Mouse (Mus musculus) megakaryocyte, adult 5-6 weeks (primary cell): ENCODE data around the gene Rrm1. TPM values are rescaled to one million over a fixed set of nuclear protein-coding genes. Genes with fewer than 3 reads are reported as not detected.
"Not testable (repeated sequence)": the region's sequence is repeated elsewhere in the genome, so short reads cannot be mapped to it uniquely, and the experiment has no call there.

Experiments used
- ATAC-seq: 2 replicates; pipeline ENCODE4 v1.8.0; 2016; ENCODE audit warnings: mild to moderate bottlenecking, inconsistent platforms; ENCODE audit not compliant: poor library complexity, severe bottlenecking
- total RNA-seq, 2 experiments: library from RNA; stranded (forward) in 1 of 2; stranded (reverse) in 1 of 2; fragments of 153-499, 151-499 nt in 1 of 2; fragments of 221-1000, 200-1000 nt in 1 of 2; gene quantifications; 2 replicates each; pipeline versions ENCODE4 v1.2.3 to v1.2.4; 2015 to 2017

The Rrm1 gene
- total RNA-seq, 2 experiments from 2014 or later, result 161 to 515 TPM

DNA sequence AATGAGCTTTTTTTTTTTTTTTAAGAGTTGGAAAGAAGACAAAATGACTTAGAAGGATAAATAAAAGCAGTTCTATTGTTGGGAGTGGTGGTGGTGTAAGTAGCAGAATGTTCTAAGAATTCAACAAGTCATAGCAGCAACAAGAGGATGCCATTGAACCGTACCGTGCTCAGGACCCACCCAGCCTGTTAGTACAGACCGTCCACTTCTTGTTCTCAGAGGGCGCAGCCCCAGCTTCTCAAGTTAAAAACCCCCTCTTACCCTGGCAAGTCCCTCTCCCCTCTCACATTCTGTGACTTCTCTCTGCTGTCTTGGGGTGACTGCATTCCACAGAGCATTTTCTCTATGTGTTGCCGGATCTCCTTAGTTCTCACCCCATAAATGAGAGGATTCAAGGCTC, 35.1 kb downstream of the Rrm1 start:
- no peak for ATAC-seq

DNA sequence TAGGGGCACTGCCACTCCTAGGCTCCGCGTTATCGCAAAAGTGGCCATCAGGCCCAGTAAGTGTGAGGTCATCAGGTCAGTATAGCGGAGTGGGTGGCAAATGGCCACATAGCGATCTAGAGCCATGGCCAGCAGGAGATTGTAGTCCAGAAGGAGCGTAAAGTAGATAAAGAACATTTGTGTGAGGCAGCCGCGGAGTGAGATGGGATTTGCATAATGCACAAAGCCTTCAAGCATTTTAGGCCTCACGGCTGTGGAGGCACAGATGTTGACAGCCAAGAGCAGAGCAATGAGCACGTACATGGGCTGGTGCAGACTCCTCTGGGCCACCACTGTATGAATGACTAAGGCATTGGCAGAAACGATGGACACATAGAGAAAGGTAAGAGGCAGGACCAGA, 35.9 kb downstream of the Rrm1 start:
- ATAC-seq, result no peak

DNA sequence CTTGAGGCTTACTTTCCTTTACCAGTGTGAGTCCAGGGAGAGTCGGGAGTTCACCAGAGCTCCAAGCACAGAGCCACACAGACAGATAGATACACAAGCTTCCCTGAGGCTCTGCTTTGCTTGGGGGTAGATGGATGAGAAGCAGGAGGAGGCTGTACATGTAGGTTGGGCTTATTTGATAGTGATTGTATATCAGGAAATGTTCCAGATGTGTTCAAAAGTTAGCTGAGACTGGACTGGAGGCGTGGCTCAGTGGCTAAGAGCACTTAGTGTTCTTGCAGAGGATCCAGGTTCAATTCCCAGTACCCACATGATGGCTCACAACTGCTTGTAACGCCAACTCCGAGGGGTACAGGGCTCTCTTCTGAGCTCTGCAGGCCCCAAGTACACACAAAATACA, 36.9 kb downstream of the Rrm1 start:
- no peak for ATAC-seq

DNA sequence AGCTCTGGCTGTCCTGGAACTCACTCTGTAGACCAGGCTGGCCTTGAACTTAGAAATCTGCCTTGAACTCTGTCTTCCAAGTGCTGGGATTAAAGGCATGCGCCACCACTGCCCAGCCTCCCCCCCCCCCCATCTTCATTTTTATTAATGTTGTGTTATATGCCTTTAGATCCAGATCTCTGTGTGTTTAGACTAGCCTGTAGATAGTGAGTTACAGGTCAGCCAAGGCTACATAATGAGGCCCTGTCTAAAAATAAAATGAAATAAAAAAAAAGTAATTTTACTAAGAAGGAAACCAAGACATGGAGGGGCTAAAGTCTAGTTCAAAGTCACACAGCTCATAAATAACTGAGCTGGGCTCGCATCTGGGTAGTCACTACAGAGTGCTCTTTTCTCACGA, 37.4 kb downstream of the Rrm1 start:
- ATAC-seq, result no peak

DNA sequence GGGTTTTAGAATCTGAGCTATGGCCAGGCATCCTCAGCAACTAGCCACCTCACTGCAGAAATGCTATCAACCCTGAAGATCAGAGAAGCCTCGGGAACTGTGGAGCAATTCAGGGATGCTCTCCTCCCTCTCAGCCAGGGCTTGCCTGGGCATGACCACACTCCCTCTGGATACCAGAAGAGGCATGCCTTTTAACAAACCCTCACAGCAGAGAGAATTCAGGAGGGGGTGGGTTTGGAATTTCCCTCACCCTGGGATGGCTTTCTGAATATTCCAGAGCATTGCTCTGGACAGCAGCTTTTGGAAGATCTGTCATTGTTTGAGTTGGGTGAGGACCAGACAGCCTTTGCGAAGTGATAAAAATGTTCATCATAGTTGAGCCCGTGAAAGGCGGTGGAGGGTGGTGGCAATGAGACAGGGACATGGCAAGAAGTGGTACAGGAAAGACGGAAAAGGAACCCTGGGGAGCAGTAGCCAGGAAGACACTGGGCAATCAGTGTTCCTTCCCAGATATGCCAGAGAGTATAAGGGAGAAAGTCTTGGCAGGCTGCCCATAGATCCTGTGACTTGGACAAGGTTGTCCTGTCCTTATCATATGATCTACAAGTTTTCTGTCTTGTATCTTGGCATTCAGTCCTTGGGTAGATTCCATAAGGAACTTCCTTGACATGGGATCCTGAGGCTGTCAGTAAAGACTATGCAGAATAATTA, 38.0 kb downstream of the Rrm1 start:
- ATAC-seq, result no peak

DNA sequence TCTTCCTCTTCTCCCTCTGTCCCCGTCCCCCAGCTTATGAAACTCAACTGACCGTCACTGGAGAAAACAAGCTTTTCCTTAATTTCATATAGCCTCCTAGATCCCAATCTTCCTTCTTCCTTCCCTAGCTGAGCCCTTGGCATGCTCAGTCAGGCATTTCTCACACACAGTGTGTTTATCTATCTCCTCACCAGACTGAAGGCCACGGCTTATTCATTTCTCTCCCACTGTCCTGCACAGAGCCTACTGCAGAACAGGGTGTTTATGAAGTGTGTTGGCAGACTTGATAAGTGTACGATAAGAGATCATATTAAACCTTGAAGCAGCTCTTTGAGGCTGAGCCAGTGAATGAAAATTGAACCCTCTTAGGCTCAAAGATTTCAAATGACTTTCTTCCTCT, 39.3 kb downstream of the Rrm1 start:
- no peak for ATAC-seq

DNA sequence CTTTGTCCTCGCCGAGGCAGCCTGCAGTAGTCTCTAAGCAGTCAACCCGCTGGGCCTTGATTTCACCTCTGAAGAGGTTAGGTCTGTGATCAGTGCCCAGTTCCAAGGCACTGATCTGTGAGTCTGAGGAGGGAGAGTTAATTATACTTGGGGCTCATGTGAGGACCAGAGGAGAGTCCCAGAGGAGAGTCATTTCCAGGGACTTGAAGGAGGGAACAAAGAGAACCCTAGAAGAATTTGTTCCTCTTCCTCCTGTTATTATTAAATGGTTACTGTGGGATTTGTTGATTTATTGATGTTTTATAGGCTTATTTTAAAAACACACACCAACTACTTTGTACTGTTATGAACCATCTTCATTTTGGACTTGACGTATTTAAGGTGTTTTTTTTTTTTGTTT, 40.1 kb downstream of the Rrm1 start, which contains the start of gene Olfr543:
Gene Olfr543 (minus strand): TSS at position 101 of the 400 bp plus-strand sequence.
- ATAC-seq, result no peak

DNA sequence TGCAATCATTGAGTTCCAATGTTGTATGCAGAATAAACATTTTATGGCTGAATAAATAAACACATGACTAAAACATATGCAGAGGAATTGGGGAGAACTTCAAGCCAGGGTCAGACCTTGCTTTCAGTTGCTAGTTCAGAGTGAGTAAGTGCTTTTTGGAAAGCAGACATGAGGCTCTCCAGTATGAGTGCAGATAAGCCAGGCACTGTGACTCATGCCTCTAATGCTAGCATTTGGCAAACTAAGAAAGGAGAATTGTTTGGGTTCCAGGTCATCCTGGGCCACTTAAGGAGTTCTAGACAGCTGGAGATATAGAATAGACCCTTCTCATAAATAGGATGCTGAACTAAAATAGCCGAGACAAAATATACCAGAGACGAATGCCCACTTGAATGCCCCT, 42.2 kb downstream of the Rrm1 start:
- no peak for ATAC-seq

DNA sequence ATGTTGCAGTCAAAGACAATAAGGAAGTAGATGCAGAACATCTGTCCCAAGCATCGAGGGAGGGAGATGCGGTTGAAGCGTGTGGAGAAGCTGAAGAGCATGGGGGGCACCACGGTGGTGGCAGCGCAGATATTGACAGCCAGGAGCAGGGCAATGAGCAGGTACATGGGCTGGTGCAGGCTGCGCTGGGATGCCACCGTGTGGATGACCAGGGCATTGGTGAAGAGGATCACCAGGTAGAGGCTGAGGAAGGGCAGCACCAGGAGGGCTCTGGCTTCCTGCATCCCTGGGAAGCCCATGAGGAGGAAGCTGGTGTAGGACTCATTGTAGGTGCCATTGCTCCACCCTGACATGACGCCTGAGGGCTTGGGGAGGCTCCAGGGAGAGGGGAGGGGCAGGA, 43.3 kb downstream of the Rrm1 start:
- ATAC-seq, result not testable (repeated sequence)

DNA sequence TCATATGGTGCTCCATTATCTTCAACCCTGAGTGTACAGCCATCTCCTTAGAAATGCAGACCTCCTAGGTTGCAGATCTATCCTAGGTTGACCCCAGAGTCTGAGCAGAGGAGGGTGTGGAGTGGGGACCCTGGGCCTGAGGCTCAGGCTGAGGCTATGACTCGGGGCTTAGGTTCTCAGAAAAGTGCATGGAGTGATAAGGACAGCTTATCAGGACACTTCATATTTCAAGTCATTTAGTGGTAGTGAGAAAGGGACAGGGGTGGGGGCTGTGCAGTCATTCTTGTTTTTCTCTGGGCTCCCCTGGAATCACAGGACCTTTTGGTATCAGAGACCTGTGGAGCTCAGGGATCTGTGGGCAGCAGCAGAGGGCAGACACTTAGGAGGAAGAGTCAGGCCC, 44.6 kb downstream of the Rrm1 start:
- ATAC-seq, result no peak

DNA sequence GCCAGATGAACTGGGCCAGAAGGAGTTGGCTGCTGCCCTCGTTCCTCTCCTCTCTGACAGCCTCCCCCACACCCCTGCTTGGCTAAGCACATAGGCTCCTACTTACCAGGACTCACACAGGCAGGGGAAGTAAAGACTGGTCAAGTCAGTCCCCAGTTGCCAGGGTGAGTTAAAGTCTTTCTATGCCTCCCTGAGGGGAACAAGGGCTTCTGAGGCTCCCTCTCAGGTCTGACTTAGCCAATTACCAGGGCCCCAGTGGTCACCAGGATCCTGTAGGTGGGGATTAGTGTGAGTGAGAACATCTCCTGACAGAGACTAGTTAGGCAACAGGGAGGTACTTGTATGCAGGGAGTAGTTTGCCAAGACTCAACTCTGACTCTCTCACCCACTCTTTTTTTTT, 46.7 kb downstream of the Rrm1 start, which contains the start of gene Olfr544:
Gene Olfr544 (minus strand): TSS at position 153 of the 400 bp plus-strand sequence.
- no peak for ATAC-seq

DNA sequence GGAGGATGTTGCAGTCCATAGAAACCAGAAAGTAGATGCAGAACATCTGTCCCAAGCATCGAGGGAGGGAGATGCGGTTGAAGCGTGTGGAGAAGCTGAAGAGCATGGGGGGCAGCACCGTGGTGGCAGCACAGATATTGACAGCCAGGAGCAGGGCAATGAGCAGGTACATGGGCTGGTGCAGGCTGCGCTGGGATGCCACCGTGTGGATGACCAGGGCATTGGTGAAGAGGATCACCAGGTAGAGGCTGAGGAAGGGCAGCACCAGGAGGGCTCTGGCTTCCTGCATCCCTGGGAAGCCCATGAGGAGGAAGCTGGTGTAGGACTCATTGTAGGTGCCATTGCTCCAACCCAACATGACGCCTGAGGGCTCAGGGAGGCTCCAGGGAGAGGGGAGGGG, 52.9 kb downstream of the Rrm1 start:
- ATAC-seq, result not testable (repeated sequence)

DNA sequence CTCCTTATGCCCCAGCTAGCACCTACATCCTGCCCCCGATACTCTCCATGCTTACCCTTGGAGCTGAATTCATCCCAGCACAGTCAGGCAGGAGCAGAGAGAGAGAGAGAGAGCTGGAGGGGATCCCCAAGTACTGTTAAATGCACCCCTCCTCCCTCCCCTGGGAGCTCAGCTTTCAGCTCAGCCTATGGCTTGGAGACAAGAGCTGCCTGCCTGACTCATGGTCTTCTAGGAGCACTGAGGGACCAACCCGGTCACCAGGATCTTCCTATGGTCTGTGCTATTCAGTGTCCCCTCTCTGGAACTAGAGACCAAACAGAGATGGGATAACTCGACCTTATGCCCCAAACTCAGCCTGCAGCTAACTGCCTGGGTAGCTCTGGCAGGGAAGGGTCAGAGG, 58.0 kb downstream of the Rrm1 start, which contains the start of gene Olfr545:
Gene Olfr545 (minus strand): TSS at position 101 of the 400 bp plus-strand sequence.
- ATAC-seq, result no peak

DNA sequence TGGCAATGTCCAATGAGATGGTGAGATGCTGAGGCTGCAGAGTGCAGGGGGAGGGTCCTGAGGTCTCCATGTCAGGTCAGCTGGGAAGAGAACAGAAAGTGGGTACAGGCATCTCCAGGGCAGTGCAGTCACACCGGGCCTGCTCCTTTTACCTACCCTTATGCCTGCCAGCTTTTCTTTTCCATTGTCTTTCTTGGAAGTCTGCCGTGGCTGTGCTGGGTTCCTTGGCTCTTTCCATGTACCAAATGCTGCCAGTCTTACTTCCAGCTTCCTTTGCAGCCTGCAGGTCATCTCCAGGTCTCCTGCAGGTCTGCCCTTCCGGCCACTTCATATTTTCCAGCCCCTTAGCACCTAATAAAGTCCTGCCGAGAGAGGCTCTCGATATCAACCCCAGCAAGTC, 60.5 kb downstream of the Rrm1 start:
- ATAC-seq, result no peak

DNA sequence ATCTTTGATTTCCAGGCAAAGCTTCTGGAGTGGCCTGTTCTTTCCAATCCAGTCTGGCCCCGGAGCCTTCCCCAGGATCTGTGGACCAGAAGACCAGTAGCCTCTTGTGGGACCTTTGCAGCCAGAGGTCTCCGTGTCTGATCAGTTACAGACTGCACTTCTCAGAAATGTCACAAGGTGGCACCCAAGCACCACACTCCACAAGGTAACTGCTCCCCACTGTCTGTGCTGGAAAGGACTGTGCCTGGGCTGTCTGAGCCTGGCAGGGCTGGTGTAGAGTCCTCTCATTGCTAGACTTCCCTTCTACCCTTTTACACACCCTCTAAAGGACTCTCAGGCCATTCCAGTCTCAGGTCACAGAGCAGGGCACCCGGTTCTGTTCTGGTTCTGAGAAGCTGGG, 65.4 kb downstream of the Rrm1 start:
- ATAC-seq, result peak; percentile 98

DNA sequence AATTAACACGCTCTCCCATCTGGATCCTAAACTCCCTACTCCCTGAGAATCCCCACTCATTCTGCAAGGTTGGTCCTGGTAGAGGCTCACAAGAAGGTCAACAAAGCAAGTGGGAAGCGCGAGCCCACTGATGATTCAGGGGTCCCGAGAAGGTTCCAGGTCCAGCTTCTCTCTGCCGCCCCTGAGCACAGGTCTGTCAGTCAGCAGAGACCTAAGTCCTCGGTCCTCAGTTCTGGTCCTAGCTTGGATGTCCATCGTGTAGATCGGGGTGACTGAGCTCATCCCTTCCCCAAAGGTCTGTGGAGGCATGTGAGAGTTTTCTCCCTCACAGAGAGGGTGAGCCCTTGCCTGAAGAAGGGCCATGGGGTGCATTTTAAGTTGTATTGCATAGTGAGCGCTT, 66.6 kb downstream of the Rrm1 start:
- no peak for ATAC-seq

DNA sequence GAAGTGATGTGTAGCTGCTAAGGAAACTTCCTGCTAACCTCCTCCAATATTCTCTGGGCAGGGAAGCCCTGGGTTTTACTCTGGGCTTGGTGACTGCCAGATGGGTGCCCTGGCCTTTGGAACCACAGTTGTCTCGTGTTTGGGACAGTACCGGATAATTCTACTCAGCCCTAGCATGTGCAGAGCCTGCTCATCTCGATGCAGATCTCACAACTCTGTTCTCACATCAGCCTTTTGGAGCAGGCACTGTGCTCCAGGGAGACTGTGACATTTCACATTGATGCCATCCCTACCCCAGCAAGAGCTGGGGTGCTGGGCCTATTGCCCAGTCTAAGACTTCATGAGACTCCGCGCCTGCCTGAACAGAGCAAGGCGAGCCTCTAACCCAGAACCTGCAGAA, 67.2 kb downstream of the Rrm1 start:
- ATAC-seq, result no peak

DNA sequence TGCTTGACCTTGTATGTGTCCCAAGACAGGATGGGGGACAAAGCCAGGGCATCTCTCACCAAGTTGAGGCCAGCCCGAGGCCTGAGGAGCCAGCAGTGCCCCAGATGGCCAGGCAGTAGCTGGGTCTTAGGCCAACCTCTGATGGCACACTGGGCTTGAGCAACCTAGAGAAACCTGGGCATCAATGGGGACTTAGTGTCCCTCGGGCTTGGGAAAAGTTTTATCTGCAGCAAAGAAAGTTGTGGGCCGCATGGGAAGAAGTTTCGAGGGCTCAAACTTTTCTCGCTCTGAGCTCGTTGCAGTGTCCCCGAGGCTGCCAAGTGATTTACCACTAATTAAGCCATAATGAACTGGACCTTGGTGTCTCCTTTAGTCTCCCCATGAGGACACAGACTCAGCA, 68.2 kb downstream of the Rrm1 start:
- no peak for ATAC-seq

DNA sequence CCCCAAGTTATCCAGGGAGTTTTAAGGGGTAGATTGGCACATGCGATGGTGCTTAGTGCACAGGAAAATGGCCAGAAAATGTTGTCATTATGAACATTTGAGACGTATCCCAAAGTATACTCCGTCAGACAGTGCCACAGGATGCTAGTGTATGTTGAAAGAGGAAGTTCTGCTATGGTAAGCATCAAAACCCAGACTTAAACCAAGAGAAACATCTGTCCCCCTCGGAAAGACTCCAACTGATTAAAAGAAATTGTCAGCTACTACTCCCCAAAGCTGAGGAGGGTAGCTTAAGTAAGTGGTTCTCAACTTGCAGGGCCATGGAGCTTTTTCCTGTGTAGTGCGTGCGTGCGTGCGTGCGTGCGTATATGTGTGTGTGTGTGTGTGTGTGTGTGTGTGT, 70.4 kb downstream of the Rrm1 start:
- peak; percentile 38; the same call in 1 of the 2 replicates for ATAC-seq

DNA sequence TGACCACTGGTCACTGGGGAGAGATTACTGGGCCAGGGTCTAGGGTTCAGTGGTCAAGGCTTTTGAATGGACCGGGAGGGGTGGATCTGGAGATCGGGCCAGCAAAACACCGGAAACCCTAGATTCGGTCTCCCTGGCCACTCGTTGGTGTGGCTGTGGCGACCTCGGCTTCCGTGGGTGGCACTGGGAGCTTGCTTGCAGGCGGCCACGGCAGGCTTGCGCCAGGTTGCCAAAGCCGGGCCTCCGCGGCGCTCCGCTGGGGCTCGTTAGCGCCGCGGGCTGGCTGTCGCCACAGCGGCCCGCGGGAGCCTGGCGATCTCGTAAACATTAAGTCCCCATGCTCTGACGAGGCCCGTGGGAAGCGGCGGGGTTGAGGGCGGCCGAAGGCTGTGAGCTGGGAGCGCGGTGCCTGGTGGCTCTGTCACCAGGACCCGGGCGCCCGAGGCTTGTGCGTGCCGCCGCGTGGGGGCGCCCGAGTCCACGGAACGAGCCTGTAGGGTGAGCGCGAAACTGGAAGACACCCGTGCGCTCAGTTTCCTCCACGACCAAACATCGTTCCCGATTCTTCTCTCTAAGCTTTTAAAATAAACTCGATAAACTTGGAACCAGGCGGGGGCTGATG, 71.4 kb downstream of the Rrm1 start:
- ATAC-seq, result peak; percentile 88

DNA sequence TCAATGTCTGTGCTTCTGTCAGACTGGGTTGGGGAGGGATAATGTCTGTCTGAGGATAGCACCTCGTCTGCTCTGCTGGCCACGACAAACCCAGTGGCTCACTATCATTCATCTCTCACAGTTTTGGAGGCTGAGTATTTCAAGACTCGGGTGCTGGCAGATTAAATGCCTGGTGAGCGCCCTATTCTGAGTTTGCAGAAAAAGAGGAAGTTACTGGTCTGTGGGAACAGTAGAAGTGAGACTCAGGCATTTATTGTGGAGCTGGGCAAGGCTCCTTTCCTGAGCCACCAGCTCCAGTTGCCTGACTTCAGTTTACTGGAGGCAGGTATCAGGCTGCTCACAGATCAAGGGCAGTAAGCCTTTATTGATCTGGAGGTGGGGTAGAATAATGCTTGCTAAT, 72.6 kb downstream of the Rrm1 start:
- ATAC-seq, result peak; percentile 56

DNA sequence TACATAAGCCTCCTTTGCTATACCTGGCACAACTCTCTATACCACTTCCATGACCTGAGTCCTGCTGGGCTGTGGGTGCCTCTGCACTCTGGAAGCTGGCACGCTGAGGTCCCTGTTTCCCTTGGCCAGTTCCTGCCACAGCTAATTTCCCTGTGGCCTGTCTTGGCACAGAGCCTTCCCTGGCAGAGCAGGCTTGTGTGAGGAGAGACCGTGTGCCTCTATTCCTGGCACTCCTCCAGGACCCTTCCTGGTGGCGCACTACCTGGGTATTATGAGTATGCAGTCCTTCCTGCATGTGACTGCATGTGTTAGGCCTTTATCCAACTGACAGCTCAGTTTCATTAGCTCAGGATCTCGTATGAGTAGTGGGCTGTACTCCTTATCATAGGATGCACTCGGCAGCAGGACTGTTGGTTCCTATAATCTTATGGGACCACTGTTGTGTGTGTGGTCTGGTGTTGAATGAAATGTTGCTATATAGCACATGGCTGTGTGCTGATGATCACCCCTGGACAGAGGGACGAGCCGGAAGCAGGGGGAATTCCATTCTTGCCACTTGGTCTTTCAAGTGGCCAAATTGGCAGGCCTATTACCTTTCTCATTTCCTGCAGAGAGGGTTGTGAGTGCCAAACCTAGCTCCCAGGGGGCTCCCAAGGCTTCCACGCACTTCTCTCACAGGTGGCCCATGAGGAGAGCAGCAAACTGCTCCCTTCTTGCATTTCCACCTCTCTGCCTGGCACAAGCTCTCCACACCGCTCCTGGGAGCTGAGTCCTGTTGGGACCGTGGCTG, 75.0 kb downstream of the Rrm1 start:
- ATAC-seq, result no peak
